ENCODE assay signal across 23 mouse cellular contexts in the genomic region with DNA sequence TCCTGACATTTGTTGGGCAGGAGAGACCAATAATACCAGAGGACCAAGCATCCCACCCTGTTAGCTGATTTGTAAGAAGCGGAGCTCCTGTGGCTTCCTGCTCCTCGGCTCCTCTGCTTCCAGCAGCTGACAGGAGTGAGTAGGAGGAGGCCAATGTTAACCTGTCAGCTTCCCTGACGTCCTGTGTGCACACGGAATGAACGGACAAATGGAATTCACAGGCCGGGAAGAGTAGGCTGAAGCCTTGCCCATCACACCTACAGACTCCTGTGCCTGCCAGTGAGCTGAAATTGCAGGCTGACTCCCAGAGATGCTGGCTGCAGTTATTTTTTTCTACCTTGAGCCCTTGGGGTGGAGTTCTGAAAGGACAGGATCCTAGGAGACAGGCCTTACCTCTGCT. TPM values are rescaled to one million over a fixed set of nuclear protein-coding genes. Genes with fewer than 3 reads are reported as not detected.
DNase-seq lines count a peak whose midpoint lies in the region; ATAC-seq lines count a peak whose summit lies in the region.
"Had no signal": no experiment of that assay in that cellular context is flagged by ENCODE, and none has a peak within 500 bp of the region (broad histone marks: within the 10 kb centered on the region; RNA-seq: fewer than 3 reads in every experiment).

No protein-coding gene starts in this region.

- no peaks in the 10 kb centered on the region for H3K36me3 ChIP-seq in hindbrain, embryonic 10.5 days
- H3K36me3 ChIP-seq in hindbrain, embryonic 14.5 days (replicated peaks; ENCODE audit: control insufficient read depth, insufficient read depth) = no peaks in the 10 kb centered on the region
- H3K36me3 ChIP-seq in midbrain, embryonic 10.5 days = no peaks in the 10 kb centered on the region
- H3K36me3 ChIP-seq in midbrain, embryonic 15.5 days (replicated peaks) = no peaks in the 10 kb centered on the region
- no peaks in the 10 kb centered on the region for H3K36me3 ChIP-seq in hindbrain, embryonic 15.5 days
- H3K36me3 ChIP-seq: limb, embryonic 10.5 days; stomach, embryonic 15.5 days had no signal

- H3K4me3 ChIP-seq in hindbrain, embryonic 10.5 days = no peak overlapping the region
- H3K4me3 ChIP-seq in hindbrain, embryonic 14.5 days (replicated peaks; ENCODE audit: low read length) = no peak overlapping the region
- H3K4me3 ChIP-seq in midbrain, embryonic 10.5 days = no peak overlapping the region
- H3K4me3 ChIP-seq in midbrain, embryonic 15.5 days = no peak overlapping the region
- H3K4me3 ChIP-seq in hindbrain, embryonic 15.5 days = no peak overlapping the region
- H3K4me3 ChIP-seq: heart, adult 2 months; limb, embryonic 10.5 days; myocyte; stomach, embryonic 15.5 days had no signal

- H3K27ac ChIP-seq in hindbrain, embryonic 10.5 days = peak overlapping the region; percentile 76
- no peak overlapping the region for H3K27ac ChIP-seq in hindbrain, embryonic 14.5 days
- peak overlapping the region; percentile 33; the same call in 1 of the 2 replicates for H3K27ac ChIP-seq in midbrain, embryonic 10.5 days (replicated peaks)
- no peak overlapping the region for H3K27ac ChIP-seq in midbrain, embryonic 15.5 days
- H3K27ac ChIP-seq in hindbrain, embryonic 15.5 days (replicated peaks) = peak overlapping the region; percentile 40; the same call in 1 of the 2 replicates
- H3K27ac ChIP-seq: heart, adult 2 months; limb, embryonic 10.5 days; stomach, embryonic 15.5 days had no signal

- H3K27me3 ChIP-seq in hindbrain, embryonic 10.5 days (ENCODE audit: insufficient read depth, poor library complexity, severe bottlenecking) = peaks cover 26% of the 10 kb centered on the region
- no peaks in the 10 kb centered on the region for H3K27me3 ChIP-seq in hindbrain, embryonic 14.5 days (ENCODE audit: control insufficient read depth, insufficient read depth, low read length)
- H3K27me3 ChIP-seq in midbrain, embryonic 10.5 days (ENCODE audit: low read depth, poor library complexity, severe bottlenecking) = peaks cover 45% of the 10 kb centered on the region
- H3K27me3 ChIP-seq in midbrain, embryonic 15.5 days (replicated peaks) = no peaks in the 10 kb centered on the region
- H3K27me3 ChIP-seq in hindbrain, embryonic 15.5 days = no peaks in the 10 kb centered on the region
- H3K27me3 ChIP-seq: CH12.LX; stomach, embryonic 15.5 days had no signal

- no peaks in the 10 kb centered on the region for H3K9me3 ChIP-seq in hindbrain, embryonic 10.5 days
- no peaks in the 10 kb centered on the region for H3K9me3 ChIP-seq in hindbrain, embryonic 14.5 days (ENCODE audit: control insufficient read depth, low read length)
- no peaks in the 10 kb centered on the region for H3K9me3 ChIP-seq in midbrain, embryonic 10.5 days (replicated peaks)
- no peaks in the 10 kb centered on the region for H3K9me3 ChIP-seq in midbrain, embryonic 15.5 days
- H3K9me3 ChIP-seq in hindbrain, embryonic 15.5 days = no peaks in the 10 kb centered on the region
- H3K9me3 ChIP-seq: limb, embryonic 10.5 days; stomach, embryonic 15.5 days had no signal

- no peak overlapping the region for H3K4me2 ChIP-seq in hindbrain, embryonic 14.5 days (replicated peaks)
- no peak overlapping the region for H3K4me2 ChIP-seq in midbrain, embryonic 15.5 days
- no peak overlapping the region for H3K4me2 ChIP-seq in hindbrain, embryonic 15.5 days
- H3K4me2 ChIP-seq: stomach, embryonic 15.5 days had no signal

- no peak for DNase-seq in hindbrain, embryonic 10.5 days (ENCODE audit: low spot score)
- DNase-seq in hindbrain, embryonic 14.5 days (ENCODE audit: low spot score) = no peak
- no peak for DNase-seq in midbrain, embryonic 10.5 days (ENCODE audit: low spot score)
- peak; percentile 86 for DNase-seq in brain, adult 2 months (ENCODE audit: low read depth, low spot score)
- DNase-seq in adrenal gland, postnatal 36 days = no peak
- DNase-seq: adrenal gland, postnatal 25 days; cerebellum, adult 18-20 months; cerebellum, postnatal 36 days; gastrocnemius, postnatal 14 days; heart, adult 2 months; kidney, adult 11 months; lung, adult 2 months; lung, postnatal 36 days; thymus, adult 2 months had no signal

- H3K9ac ChIP-seq in hindbrain, embryonic 14.5 days = no peak overlapping the region
- H3K9ac ChIP-seq in midbrain, embryonic 15.5 days = no peak overlapping the region
- H3K9ac ChIP-seq in hindbrain, embryonic 15.5 days = no peak overlapping the region
- H3K9ac ChIP-seq: stomach, embryonic 15.5 days had no signal

- H3K4me1 ChIP-seq in hindbrain, embryonic 10.5 days (replicated peaks) = peaks cover 89% of the 10 kb centered on the region
- peaks cover 41% of the 10 kb centered on the region for H3K4me1 ChIP-seq in hindbrain, embryonic 14.5 days (replicated peaks; ENCODE audit: control insufficient read depth, insufficient read depth, low read length)
- H3K4me1 ChIP-seq in midbrain, embryonic 10.5 days = peaks cover 54% of the 10 kb centered on the region
- peaks cover 26% of the 10 kb centered on the region for H3K4me1 ChIP-seq in midbrain, embryonic 15.5 days
- H3K4me1 ChIP-seq in hindbrain, embryonic 15.5 days (replicated peaks) = peaks cover 34% of the 10 kb centered on the region

- WGBS in hindbrain, embryonic 10.5 days = 74% methylated on average over 6 of the region's 6 CpGs
- WGBS in hindbrain, embryonic 14.5 days = 57% methylated on average over 6 of the region's 6 CpGs
- 85% methylated on average over 6 of the region's 6 CpGs for WGBS in midbrain, embryonic 10.5 days
- WGBS in midbrain, embryonic 15.5 days = 76% methylated on average over 6 of the region's 6 CpGs
- 64% methylated on average over 6 of the region's 6 CpGs for WGBS in hindbrain, embryonic 15.5 days

- no peak for ATAC-seq in hindbrain, embryonic 14.5 days (ENCODE audit: low FRiP score)
- ATAC-seq in midbrain, embryonic 15.5 days (replicated peaks) = no peak
- no peak for ATAC-seq in hindbrain, embryonic 15.5 days (ENCODE audit: low FRiP score, low read depth)

RNA-seq across cellular contexts. Expression of a gene that starts 23.7 kb away (rescaled TPM):
- 2.1 and 3.6 TPM in 2 replicates for polyA plus RNA-seq in hindbrain, embryonic 10.5 days (2016; fragmentation: Nextera tagmentation; extraction: Ambion mirVana)
- polyA plus RNA-seq in hindbrain, embryonic 14.5 days (2014; fragmentation: Nextera tagmentation; extraction: Ambion mirVana) = 3.2 TPM in 2 replicates
- 0.86 and 1.7 TPM in 2 replicates for polyA plus RNA-seq in midbrain, embryonic 10.5 days (2016; fragmentation: Nextera tagmentation; extraction: Ambion mirVana)
- 2.8 and 3.7 TPM in 2 replicates for polyA plus RNA-seq in midbrain, embryonic 15.5 days (2015; fragmentation: Nextera tagmentation; extraction: Ambion mirVana)
- 3.0 and 3.9 TPM in 2 replicates for polyA plus RNA-seq in hindbrain, embryonic 15.5 days (2015; fragmentation: Nextera tagmentation; extraction: Ambion mirVana)
- total RNA-seq in adrenal gland, postnatal 36 days (2021) = 1 to 10 TPM; 1.2 TPM
- total RNA-seq: CH12.LX; hematopoietic stem cell, adult 5-6 weeks; liver, adult 2 months had no signal
- polyA plus RNA-seq: liver, adult 2 months had no signal

RNA-seq across cellular contexts. Expression of a gene that starts 37.1 kb away (rescaled TPM):
- polyA plus RNA-seq in hindbrain, embryonic 10.5 days (2016; fragmentation: Nextera tagmentation; extraction: Ambion mirVana) = 0.71 and 1.7 TPM in 2 replicates
- polyA plus RNA-seq in hindbrain, embryonic 14.5 days (2014; fragmentation: Nextera tagmentation; extraction: Ambion mirVana) = 14.6 and 15.6 TPM in 2 replicates
- polyA plus RNA-seq in midbrain, embryonic 10.5 days (2016; fragmentation: Nextera tagmentation; extraction: Ambion mirVana) = 0.31 and 0.67 TPM in 2 replicates
- 8.4 and 9.5 TPM in 2 replicates for polyA plus RNA-seq in midbrain, embryonic 15.5 days (2015; fragmentation: Nextera tagmentation; extraction: Ambion mirVana)
- 12.0 and 18.0 TPM in 2 replicates for polyA plus RNA-seq in hindbrain, embryonic 15.5 days (2015; fragmentation: Nextera tagmentation; extraction: Ambion mirVana)
- 10 to 100 TPM; 42.1 to 44.9 TPM for total RNA-seq in adrenal gland, postnatal 36 days (2021)
- total RNA-seq: CH12.LX; hematopoietic stem cell, adult 5-6 weeks; MEL had no signal

Comparison
In these comparisons a context has a peak if more than half of its experiments do, and no peak if none do; other contexts are left out.
1. H3K27ac ChIP-seq: peak in hindbrain, embryonic 10.5 days (single experiment), midbrain, embryonic 10.5 days (single experiment) and hindbrain, embryonic 15.5 days (single experiment); none in hindbrain, embryonic 14.5 days (single experiment) and midbrain, embryonic 15.5 days (single experiment).